Mouse (Mus musculus) thymus, adult 2 months (tissue): Measurements from ENCODE around the gene Traip.

ENCODE experiments used
- CTCF ChIP-seq: fragments of 200-500 bp; IDR thresholded peaks from 2 replicates; pipeline ENCODE4 v1.5.1; 2012; ENCODE audit warnings: mild to moderate bottlenecking, control low read depth, low read length, moderate library complexity, borderline replicate concordance; ENCODE audit not compliant: control insufficient read depth, poor library complexity, insufficient read depth; ENCODE audit errors: extremely low read depth
- POLR2A ChIP-seq: fragments of 200-500 bp; IDR thresholded peaks from 2 replicates; pipeline ENCODE4 v1.6.1; 2012; ENCODE audit warnings: mild to moderate bottlenecking, low read length, control low read depth, moderate library complexity; ENCODE audit not compliant: control insufficient read depth, poor library complexity, insufficient read depth; ENCODE audit errors: extremely low read depth

DNA sequence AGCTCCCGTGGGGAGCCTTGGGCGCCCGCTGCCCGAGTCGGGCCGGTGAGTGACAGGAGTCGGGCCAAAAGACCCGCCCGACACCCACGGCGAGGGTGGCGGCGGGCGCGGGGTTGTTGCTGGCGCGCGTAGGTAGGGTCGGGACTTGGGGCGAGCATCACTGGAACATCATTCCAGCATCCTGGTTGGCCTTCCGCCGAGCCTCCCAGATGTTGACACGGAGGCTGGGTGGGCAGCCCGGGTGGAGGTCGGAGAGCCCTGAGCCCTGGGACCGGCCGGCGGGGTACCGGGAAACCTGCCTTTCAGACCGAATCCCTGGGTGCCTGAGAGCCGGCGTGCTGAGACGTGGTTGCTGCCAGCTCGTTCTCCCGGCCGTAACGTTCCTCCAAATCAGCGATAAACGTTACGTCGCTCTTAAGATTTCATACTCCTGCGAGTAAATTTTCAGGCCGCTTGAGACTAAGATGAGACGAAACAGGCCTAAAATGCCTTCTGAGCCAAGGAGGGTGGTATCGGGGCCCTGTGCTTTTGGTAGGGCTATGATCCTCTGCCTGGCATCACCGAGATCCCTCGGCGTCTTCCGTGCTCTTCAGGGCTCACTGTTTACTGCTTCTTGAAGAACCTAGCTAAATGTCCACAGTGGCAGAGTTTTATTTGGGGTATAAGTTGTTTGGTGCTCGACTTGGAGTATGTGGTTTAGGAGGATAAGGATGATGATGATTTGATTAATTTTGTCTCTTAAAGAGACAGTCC lies 53.0 kb downstream of the Traip start:
- TF ChIP-seq CTCF (no peak), POLR2A (peak; percentile 14; the same call in 1 of the 2 replicates)
